Mouse (Mus musculus): ENCODE measurements around the gene Trpm8.

Gene Trpm8

GRCm38 (mm10) chr1:88277098-88277817 lies at the start of gene Trpm8, which contains the start of gene Hjurp:
Gene Trpm8, plus strand, starts transcription at chr1:88277661.
Gene Hjurp, minus strand, starts transcription at chr1:88277633.
- peak; percentile 100 for DNase-seq

GRCm38 (mm10) chr1:88228121-88228520 lies 49.3 kb upstream of the Trpm8 start:
- peak in 1 of 2 experiments; percentile 8 for DNase-seq

- no peak for DNase-seq
These were observed 47.9 kb upstream of the Trpm8 start for GRCm38 (mm10) chr1:88229566-88229965.

GRCm38 (mm10) chr1:88229986-88230385 lies 47.5 kb upstream of the Trpm8 start:
- no peak for DNase-seq

GRCm38 (mm10) chr1:88230421-88230820 lies 47.0 kb upstream of the Trpm8 start:
- DNase-seq, result no peak

- no peak for DNase-seq
These were observed 46.3 kb upstream of the Trpm8 start for GRCm38 (mm10) chr1:88230981-88231802.

- no peak for DNase-seq
These were observed 45.5 kb upstream of the Trpm8 start for GRCm38 (mm10) chr1:88231803-88232499.

- no peak for DNase-seq
These were observed 44.6 kb upstream of the Trpm8 start for GRCm38 (mm10) chr1:88232664-88233380.

GRCm38 (mm10) chr1:88233421-88234247 lies 43.8 kb upstream of the Trpm8 start:
- DNase-seq, result peak in 1 of 2 experiments; percentile 27

GRCm38 (mm10) chr1:88234248-88234610 lies 43.2 kb upstream of the Trpm8 start:
- no peak for DNase-seq

GRCm38 (mm10) chr1:88234646-88235045 lies 42.8 kb upstream of the Trpm8 start:
- DNase-seq, result peak in 1 of 2 experiments; percentile 10

- DNase-seq, result no peak
These were observed 42.2 kb upstream of the Trpm8 start for GRCm38 (mm10) chr1:88235046-88235893.

GRCm38 (mm10) chr1:88235894-88236415 lies 41.5 kb upstream of the Trpm8 start:
- peak; percentile 59 to 64 for DNase-seq

- DNase-seq, result no peak
These were observed 40.1 kb upstream of the Trpm8 start for GRCm38 (mm10) chr1:88237311-88237710.

GRCm38 (mm10) chr1:88238771-88239170 lies 38.7 kb upstream of the Trpm8 start:
- DNase-seq, result no peak

- no peak for DNase-seq
These were observed 37.4 kb upstream of the Trpm8 start for GRCm38 (mm10) chr1:88240072-88240471.

GRCm38 (mm10) chr1:88240579-88240978 lies 36.9 kb upstream of the Trpm8 start:
- no peak for DNase-seq

GRCm38 (mm10) chr1:88243861-88244260 lies 33.6 kb upstream of the Trpm8 start:
- DNase-seq, result no peak

GRCm38 (mm10) chr1:88245881-88246280 lies 31.6 kb upstream of the Trpm8 start:
- DNase-seq, result no peak

GRCm38 (mm10) chr1:88246386-88246785 lies 31.1 kb upstream of the Trpm8 start:
- no peak for DNase-seq
